Mouse (Mus musculus) heart, postnatal 14 days (tissue): ENCODE data around the gene Acsbg2. TPM values are rescaled to one million over a fixed set of nuclear protein-coding genes. Genes with fewer than 3 reads are reported as not detected.

Source experiments
- DNase-seq, 2 experiments: peaks; one replicate each; pipeline ENCODE4 v3.0.0; 2021 to 2022
- intact Hi-C: fragments of 180-260 bp; cut with DNase I; formaldehyde crosslinking; loops from one replicate; pipeline ENCODE4 v1.15.1; 2025
- total RNA-seq, 2 experiments: library from RNA; stranded (reverse); gene quantifications; 2 replicates each; pipeline ENCODE4 v1.2.3; 2021

Gene Acsbg2
- total RNA-seq, 2 experiments from 2014 or later: not detected

GRCm38 (mm10) chr17:56829795-56830194, 44.5 kb downstream of the Acsbg2 start:
- intact Hi-C loops: loop anchor here (5.0 to 10.0 kb wide), 2 partner anchors 163 to 225 kb away; partner anchors contain the start of genes Clpp, Crb3 and Slc25a23
- DNase-seq: no peak

DNA sequence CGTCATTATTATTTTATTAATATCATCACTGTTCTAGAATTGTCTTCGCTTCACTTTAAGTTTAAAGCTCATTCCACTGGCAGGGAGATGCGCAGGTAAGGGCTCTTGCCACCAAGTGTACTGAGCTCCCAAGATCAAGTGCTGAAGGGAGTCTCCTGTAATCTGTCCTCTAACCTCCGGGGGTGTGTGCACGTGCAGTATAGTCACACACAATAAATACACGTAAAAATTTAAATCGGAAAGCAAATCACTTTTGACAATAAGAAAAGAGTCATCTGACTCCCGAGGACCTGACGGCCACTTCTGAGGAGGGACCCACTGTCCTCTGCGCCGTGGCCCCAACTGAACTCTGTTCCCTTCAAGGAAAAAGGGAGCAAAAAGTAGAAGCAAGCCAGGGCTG, 45.1 kb downstream of the Acsbg2 start:
- intact Hi-C loops: loop anchor here (10.0 kb wide), 1 partner anchor 226 kb away; the partner anchor contains the start of genes Crb3 and Slc25a23
- DNase-seq: no peak

DNA sequence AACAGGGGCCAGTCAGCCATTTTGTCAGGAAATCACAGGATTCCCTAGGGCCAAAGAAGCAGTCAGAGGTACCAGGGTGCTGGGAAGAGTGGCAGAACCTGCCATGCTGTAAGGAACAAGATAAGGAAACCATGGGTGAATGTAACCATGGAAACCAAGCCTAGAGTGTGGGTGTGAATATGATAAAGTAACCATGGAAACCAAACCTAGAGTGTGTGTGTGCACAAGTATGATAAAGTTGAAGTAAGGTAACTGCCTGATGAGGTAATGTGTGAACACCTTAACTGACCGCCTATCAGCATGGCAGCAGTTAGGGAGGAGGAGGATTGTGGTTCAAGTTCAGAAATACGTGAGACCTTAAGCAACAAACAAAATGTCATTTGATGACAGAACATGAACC, 47.5 kb downstream of the Acsbg2 start:
- DNase-seq: no peak
- intact Hi-C loops: loop anchor here (10.0 kb wide), 1 partner anchor 228 kb away; the partner anchor contains the start of genes Crb3 and Slc25a23

- intact Hi-C loops: loop anchor here (10.0 kb wide), 1 partner anchor 231 kb away; the partner anchor contains the start of genes Crb3 and Slc25a23
Measured at GRCm38 (mm10) chr17:56823352-56823751, 50.9 kb downstream of the Acsbg2 start.

DNA sequence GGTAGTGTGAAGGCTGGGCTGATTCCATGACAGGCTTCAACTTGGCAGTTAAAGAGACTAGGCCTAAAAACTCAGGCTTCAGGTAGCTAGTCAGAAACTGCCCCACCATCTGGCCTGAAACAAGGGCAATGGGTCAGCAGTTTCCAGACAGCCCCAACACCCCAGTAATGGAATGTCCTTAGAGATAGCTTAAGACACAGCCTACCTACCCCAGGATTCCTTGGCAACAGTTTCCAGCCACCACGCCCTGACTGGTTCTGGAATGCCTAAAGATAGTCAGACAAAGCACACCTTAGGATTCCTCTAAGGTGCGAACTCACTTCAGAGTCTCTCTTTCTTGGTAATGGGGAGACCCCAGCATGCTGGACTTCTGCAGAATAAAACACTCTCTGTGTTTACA, 51.9 kb downstream of the Acsbg2 start:
- intact Hi-C loops: loop anchor here (10.0 kb wide), 1 partner anchor 232 kb away; the partner anchor contains the start of genes Crb3 and Slc25a23
- no peak for DNase-seq

More at GRCm38 (mm10) chr17:56823352-56823751, 50.9 kb downstream of the Acsbg2 start:
- DNase-seq: no peak

GRCm38 (mm10) chr17:56819694-56820111, 54.5 kb downstream of the Acsbg2 start:
- DNase-seq: no peak
- intact Hi-C loops: loop anchor here (10.0 kb wide), 1 partner anchor 235 kb away; the partner anchor contains the start of genes Crb3 and Slc25a23

GRCm38 (mm10) chr17:56819032-56819545, 55.2 kb downstream of the Acsbg2 start:
- intact Hi-C loops: no loop called here
- no peak for DNase-seq

GRCm38 (mm10) chr17:56818067-56818636, 56.1 kb downstream of the Acsbg2 start:
- DNase-seq: no peak
- intact Hi-C loops: no loop called here

- DNase-seq: no peak
- intact Hi-C loops: no loop called here
Measured at GRCm38 (mm10) chr17:56815057-56815345, 59.2 kb downstream of the Acsbg2 start.

- intact Hi-C loops: no loop called here
- peak; percentile 89 to 90 for DNase-seq
Measured at GRCm38 (mm10) chr17:56814316-56815056, 59.8 kb downstream of the Acsbg2 start.

DNA sequence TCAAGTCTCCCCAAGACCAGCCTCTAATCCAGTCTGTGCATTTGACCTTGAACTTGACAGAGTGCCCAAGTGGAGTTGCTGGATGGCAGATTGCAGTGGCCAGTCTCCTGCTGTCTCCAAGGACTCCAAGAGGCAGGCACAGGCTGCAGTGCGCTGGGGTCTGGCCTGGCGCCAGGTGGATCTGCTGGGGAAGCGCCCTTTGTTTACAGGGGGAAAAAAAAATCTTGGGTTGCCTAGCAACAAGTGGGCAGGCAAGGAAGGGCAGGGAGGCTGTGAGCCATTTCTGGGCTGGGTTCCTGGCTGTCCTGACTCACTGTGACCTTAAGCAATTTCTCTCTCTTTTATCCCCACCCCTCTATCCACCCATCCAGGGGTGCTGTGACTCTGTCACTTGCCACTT, 64.0 kb downstream of the Acsbg2 start:
- peak; percentile 91 to 94 for DNase-seq
- intact Hi-C loops: no loop called here

GRCm38 (mm10) chr17:56808518-56808917, 65.7 kb downstream of the Acsbg2 start:
- peak; percentile 78 to 87 for DNase-seq
- intact Hi-C loops: loop anchor here (2.0 to 10.0 kb wide), 6 partner anchors 34 to 526 kb away; partner anchors contain the start of gene Mllt1

DNA sequence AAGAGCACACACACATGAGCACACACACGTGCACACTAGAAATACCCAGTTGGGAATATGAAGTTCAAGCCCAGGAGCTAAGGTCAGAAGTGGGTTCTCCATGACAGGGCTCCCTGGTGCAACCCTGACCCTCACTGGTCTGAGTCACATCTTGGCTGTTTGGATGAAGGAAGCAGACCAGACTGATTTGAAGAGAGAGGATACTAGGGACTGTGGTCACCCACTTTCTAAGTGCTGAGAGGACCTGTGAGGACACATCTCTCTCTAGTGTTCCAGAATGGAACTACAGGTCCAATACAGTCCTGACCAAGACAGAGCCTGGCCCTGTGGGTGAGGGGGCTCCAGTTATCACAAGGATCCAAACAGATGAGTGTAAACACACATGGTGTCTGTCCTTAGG, 68.5 kb downstream of the Acsbg2 start:
- intact Hi-C loops: loop anchor here (5.0 to 10.0 kb wide), 3 partner anchors 37 to 529 kb away; partner anchors contain the start of gene Mllt1
- DNase-seq: no peak

DNA sequence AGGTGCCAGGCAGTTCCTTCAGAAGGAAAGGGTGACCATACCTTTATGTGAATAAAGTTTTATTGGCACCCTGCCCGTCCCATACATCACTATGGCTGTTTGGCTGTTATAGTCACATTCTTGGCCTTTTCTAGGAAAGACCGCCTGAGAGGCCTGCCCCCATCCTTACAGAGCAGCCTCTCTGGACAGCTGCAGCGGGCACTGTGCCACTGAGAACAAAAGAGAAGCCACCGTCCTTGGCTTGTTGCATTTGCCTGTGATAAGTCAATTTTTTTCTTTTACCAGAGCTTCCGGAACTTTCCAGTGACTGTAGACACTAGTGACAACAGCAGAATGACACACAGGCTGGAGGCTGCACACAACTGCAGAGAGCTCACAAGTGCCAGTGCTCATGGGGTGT, 69.3 kb downstream of the Acsbg2 start:
- DNase-seq: no peak
- intact Hi-C loops: loop anchor here (5.0 to 10.0 kb wide), 3 partner anchors 37 to 530 kb away; partner anchors contain the start of gene Mllt1

GRCm38 (mm10) chr17:56802065-56802464, 72.2 kb downstream of the Acsbg2 start:
- intact Hi-C loops: loop anchor here (10.0 kb wide), 1 partner anchor 533 kb away; no protein-coding TSS in a partner anchor
- no peak for DNase-seq

DNA sequence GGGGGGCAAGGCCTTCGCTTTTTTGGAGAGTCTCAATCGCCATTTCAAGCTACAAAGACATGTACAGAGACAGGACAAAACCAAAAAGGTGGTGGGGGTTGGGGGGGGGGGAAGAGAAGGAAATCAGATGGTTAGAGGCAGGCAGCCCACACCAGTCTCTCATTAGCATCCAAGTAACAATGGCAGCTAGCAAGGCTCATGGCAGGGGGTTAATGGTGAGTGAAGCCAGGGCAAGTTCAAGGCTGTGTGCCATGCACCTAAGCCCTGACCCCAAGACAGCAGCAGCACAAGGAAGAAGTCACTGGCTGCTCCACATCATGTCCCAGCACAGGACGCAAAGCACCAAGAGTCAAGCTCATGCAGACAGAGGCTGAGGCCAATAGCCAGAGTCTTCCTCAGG, 75.0 kb downstream of the Acsbg2 start:
- intact Hi-C loops: no loop called here
- DNase-seq: no peak

DNA sequence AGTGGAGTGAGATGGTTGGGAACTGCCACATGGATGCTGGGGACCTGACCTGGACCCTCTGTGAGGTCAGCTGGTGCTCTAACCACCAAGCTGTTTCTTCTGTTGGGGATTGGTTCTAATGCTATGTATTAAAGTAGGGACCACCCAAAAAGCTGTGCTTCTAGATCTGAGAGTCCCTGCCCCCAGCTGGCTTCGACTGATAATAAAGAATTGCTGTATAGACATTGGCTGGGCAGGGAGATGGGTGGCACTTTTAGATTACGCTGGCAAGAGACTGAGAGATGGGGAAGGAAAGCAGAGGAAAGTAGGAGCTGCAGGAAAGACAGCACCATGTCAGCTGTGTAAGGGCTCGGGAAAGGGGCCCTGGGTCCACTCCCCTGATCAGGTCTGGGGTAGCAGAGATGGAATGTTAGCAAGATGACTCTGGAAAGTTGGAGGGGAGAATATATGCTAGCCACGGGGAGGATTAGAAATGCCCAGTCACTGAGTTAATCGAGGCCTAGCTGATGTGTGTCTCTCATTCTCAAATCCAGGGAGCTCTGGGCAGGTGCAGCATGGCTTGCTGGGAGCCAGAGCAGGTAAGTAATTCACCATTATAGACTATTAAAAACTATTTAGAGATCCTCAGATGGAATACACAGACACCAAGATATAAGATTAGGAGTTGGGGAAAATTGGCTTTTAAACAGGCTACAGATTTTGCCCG, 80.5 kb downstream of the Acsbg2 start:
- intact Hi-C loops: no loop called here
- no peak for DNase-seq
